Mouse (Mus musculus): ENCODE results near the gene Vsig2. TPM values are rescaled to one million over a fixed set of nuclear protein-coding genes. Genes with fewer than 3 reads are reported as not detected.

Gene Vsig2
- polyA plus RNA-seq, 1 experiment from 2014 or later = 1.1 TPM

DNA sequence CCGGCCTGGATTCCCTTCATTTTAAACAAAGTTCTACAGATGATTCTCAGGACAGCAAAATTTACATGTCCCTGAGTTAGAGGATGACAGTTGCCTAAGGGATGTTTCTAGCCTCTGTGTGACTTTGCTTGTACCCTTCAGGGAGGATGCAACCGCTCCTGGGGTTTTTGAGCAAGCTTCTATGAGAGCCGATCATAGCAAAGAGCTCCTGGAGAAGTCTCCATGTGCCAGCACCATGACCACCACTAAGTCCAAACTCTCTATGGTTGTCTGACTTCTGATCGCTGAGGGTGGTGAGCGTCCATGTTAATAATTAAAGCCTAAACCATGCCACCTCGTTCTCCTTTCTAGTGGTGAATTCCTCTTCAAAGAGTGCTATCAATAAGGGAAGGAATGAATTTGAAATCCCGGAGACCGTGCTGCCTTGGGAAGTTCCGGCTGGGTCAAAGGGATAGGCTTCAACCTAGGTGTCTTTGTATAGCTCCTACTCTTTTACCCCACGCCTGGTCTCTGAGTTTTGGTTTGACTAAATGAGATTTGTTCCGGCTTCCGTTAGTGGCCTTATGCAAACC lies 4.9 kb downstream of the Vsig2 start:
- WGBS = 25% methylated on average over 12 of the region's 12 CpGs
- H3K27ac ChIP-seq (ENCODE audit: low read depth, low read length) = no peak overlapping the region
- H3K9ac ChIP-seq (ENCODE audit: low read depth, low read length) = no peak overlapping the region

DNA sequence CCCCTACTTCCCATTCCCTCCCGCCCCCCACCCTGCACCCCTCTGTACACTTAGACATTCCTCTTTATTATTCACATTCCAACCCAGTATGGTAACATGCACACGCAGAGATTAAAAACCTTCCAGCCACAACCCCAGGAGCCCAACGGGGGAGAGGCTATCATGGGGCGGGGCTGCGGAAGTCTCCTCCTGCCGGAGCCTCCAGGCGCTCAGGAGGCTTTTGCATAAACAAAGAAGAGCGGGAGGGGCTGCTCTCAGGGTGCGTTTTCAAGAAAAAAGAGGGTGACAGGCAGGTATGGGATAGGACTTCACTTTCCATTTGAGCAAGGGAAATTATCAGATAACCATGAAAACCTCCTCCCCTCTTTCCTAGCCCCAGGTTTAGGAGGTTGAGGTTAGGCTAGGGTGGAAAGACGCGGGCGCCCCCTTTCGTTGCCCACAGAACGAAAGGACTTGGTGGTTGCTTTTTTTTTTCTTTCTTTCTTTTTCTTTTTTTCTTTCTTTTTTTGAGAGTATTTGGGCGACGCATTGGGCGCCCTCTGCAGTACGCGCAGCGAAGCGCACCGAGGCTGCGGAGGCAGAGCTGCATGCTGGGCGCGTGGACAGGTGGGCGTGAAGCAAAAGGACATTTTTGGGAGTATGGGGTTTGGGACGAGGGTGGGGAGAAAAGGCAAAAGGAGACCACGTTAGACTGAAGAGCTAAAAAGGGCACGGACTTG lies 5.6 kb downstream of the Vsig2 start:
- H3K9me3 ChIP-seq (ENCODE audit: control insufficient read depth, low read length) = no peaks in the 10 kb centered on the region
- H3K4me3 ChIP-seq (ENCODE audit: low read length) = peak overlapping the region; percentile 35
- H3K27ac ChIP-seq (ENCODE audit: low read depth, low read length) = no peak overlapping the region
- H3K4me2 ChIP-seq (replicated peaks; ENCODE audit: low read depth, low read length) = peak overlapping the region; percentile 67
- no peaks in the 10 kb centered on the region for H3K36me3 ChIP-seq (ENCODE audit: control insufficient read depth, insufficient read depth, low read length)
- H3K27me3 ChIP-seq (ENCODE audit: control insufficient read depth, insufficient read depth, low read length) = peaks cover 27% of the 10 kb centered on the region
- peak overlapping the region; percentile 23; the same call in 1 of the 2 replicates for H3K9ac ChIP-seq (ENCODE audit: low read depth, low read length)
- peak; percentile 53 for ATAC-seq (ENCODE audit: low FRiP score, low TSS enrichment)
- WGBS = 3% methylated on average over 29 of the region's 29 CpGs
- peaks cover 9% of the 10 kb centered on the region for H3K4me1 ChIP-seq (ENCODE audit: control insufficient read depth, insufficient read depth, low read length)

More for the DNA sequence above, 4.9 kb downstream of the Vsig2 start:
- Histone ChIP-seq H3K9me3 (ENCODE audit: control insufficient read depth, low read length) (no peaks in the 10 kb centered on the region), H3K4me1 (ENCODE audit: control insufficient read depth, insufficient read depth, low read length) (peaks cover 9% of the 10 kb centered on the region), H3K27me3 (ENCODE audit: control insufficient read depth, insufficient read depth, low read length) (peaks cover 27% of the 10 kb centered on the region), H3K4me2 (replicated peaks; ENCODE audit: low read depth, low read length) (peak overlapping the region; percentile 67), H3K4me3 (ENCODE audit: low read length) (peak overlapping the region; percentile 35), H3K36me3 (ENCODE audit: control insufficient read depth, insufficient read depth, low read length) (no peaks in the 10 kb centered on the region)
- peak; percentile 6; the same call in 1 of the 2 replicates for ATAC-seq (ENCODE audit: low FRiP score, low TSS enrichment)

DNA sequence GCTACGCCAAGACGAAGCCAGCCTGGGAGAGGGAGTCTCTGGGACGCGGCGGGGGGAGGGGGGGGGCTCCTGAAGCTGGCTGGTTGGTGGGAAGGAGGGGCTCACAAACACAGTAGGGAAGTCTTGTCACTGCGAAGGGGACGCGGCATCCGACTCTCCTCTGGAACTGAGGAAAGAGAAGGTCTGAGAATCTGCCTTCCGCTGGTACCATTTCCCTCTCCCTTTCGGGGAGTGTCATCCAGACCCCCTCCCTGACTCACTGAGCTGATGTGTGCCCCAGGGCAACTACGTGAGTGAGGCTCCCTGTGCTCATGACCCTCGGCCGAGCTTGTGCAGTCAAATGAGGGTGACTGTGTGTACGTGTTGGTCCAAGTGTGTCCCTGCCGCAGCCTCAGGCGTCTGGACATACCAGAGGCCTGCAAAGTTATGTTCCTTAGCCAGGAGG lies 6.1 kb downstream of the Vsig2 start:
- Histone ChIP-seq H3K4me1 (ENCODE audit: control insufficient read depth, insufficient read depth, low read length) (peaks cover 9% of the 10 kb centered on the region), H3K9ac (ENCODE audit: low read depth, low read length) (peak overlapping the region; percentile 23; the same call in 1 of the 2 replicates)

DNA sequence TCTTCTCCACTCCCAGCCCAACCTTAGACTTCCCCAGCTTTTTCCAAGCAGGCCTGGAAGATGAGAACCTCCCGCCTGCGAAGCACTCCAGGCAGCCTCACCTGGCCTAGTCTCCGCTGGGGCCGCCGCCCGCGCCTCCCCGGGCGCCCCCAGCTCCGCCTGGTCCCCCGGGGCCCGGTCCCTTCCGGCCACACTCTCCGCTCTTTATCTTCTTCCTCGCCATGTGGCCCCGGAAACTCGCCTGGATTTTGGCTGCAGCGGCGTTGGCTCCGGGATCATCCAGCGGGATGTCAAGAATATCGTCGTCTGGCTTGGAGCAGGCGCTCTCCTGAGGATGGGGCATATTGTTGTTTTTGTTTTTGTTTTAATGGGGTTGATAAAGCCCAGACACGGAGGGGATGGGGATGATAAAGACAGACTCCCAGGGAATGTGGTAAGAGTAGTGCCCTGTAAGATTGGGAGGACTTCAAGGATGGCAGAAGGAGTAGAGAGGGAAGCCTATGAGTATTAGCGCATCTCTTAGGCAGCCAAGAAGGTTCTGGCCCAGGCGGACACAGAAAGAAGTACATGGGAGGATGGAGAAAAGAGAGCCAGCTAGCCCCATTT lies 6.9 kb downstream of the Vsig2 start:
- H3K27me3 ChIP-seq (ENCODE audit: control insufficient read depth, insufficient read depth, low read length) = peaks cover 35% of the 10 kb centered on the region
- H3K4me3 ChIP-seq (ENCODE audit: low read length) = peak overlapping the region; percentile 21
- H3K27ac ChIP-seq (ENCODE audit: low read depth, low read length) = no peak overlapping the region
- no peak overlapping the region for H3K9ac ChIP-seq (ENCODE audit: low read depth, low read length)
- no peak for ATAC-seq (ENCODE audit: low FRiP score, low TSS enrichment)
- no peak overlapping the region for H3K4me2 ChIP-seq (replicated peaks; ENCODE audit: low read depth, low read length)
- 11% methylated on average over 27 of the region's 27 CpGs for WGBS
- H3K4me1 ChIP-seq (ENCODE audit: control insufficient read depth, insufficient read depth, low read length) = peaks cover 9% of the 10 kb centered on the region
- no peaks in the 10 kb centered on the region for H3K9me3 ChIP-seq (ENCODE audit: control insufficient read depth, low read length)
- no peaks in the 10 kb centered on the region for H3K36me3 ChIP-seq (ENCODE audit: control insufficient read depth, insufficient read depth, low read length)

More for the DNA sequence above, 6.1 kb downstream of the Vsig2 start:
- Histone ChIP-seq H3K4me2 (replicated peaks; ENCODE audit: low read depth, low read length) (peak overlapping the region; percentile 67), H3K36me3 (ENCODE audit: control insufficient read depth, insufficient read depth, low read length) (no peaks in the 10 kb centered on the region), H3K27ac (ENCODE audit: low read depth, low read length) (no peak overlapping the region), H3K9me3 (ENCODE audit: control insufficient read depth, low read length) (no peaks in the 10 kb centered on the region), H3K27me3 (ENCODE audit: control insufficient read depth, insufficient read depth, low read length) (peaks cover 28% of the 10 kb centered on the region), H3K4me3 (ENCODE audit: low read length) (peak overlapping the region; percentile 35)
- ATAC-seq (ENCODE audit: low FRiP score, low TSS enrichment) = peak; percentile 61
- WGBS = 6% methylated on average over 17 of the region's 17 CpGs

DNA sequence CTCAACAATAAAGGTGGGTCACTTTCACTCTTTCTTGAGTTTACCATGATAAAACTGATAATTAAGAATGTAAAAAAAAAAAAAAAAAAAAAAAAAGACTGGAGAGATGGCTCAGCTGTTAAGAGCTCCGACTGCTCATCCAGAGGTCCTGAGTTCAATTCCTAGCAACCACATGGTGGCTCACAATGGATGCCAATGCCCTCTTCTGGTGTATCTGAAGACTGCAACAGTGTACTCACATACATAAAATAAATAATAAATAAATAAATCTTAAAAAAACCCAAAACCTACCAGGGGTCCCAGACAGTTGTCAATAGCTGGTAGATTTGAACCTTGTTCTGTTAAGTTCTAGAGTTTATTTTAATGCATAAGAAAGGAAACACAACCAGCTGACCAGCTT lies 7.8 kb downstream of the Vsig2 start:
- Histone ChIP-seq H3K9me3 (ENCODE audit: control insufficient read depth, low read length) (no peaks in the 10 kb centered on the region), H3K27me3 (ENCODE audit: control insufficient read depth, insufficient read depth, low read length) (peaks cover 45% of the 10 kb centered on the region), H3K27ac (ENCODE audit: low read depth, low read length) (no peak overlapping the region), H3K4me3 (ENCODE audit: low read length) (no peak overlapping the region), H3K36me3 (ENCODE audit: control insufficient read depth, insufficient read depth, low read length) (no peaks in the 10 kb centered on the region), H3K9ac (ENCODE audit: low read depth, low read length) (no peak overlapping the region), H3K4me1 (ENCODE audit: control insufficient read depth, insufficient read depth, low read length) (peaks cover 10% of the 10 kb centered on the region), H3K4me2 (replicated peaks; ENCODE audit: low read depth, low read length) (no peak overlapping the region)
- no peak for ATAC-seq (ENCODE audit: low FRiP score, low TSS enrichment)
- 88% methylated on average over 1 of the region's 1 CpGs for WGBS

DNA sequence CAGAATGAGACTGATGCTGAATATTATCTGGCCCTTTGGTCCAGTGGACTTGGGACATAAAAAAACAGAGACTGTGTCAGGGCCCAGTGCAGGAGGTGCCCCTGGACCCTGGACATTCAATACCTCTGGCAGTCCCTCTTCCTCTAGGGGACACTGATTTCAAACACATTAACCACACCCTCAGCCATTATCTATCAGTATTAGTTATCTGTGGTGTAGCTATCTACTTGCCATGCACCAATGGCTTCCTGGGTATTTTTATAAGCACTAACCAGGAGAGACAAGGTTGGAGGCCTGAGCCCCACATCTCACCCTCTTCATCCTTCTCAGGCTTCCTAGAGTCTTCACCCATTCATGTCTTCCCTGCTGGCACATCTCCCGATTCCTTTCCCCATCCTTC lies 11.4 kb downstream of the Vsig2 start:
- peaks cover 41% of the 10 kb centered on the region for H3K27me3 ChIP-seq (ENCODE audit: control insufficient read depth, insufficient read depth, low read length)
- H3K4me3 ChIP-seq (ENCODE audit: low read length) = no peak overlapping the region
- no peaks in the 10 kb centered on the region for H3K9me3 ChIP-seq (ENCODE audit: control insufficient read depth, low read length)
- H3K9ac ChIP-seq (ENCODE audit: low read depth, low read length) = no peak overlapping the region
- WGBS = 69% methylated on average over 1 of the region's 1 CpGs
- no peak overlapping the region for H3K4me2 ChIP-seq (replicated peaks; ENCODE audit: low read depth, low read length)
- peaks cover 11% of the 10 kb centered on the region; the same call in 1 of the 2 replicates for H3K4me1 ChIP-seq (ENCODE audit: control insufficient read depth, insufficient read depth, low read length)
- no peak for ATAC-seq (ENCODE audit: low FRiP score, low TSS enrichment)
- no peaks in the 10 kb centered on the region for H3K36me3 ChIP-seq (ENCODE audit: control insufficient read depth, insufficient read depth, low read length)
- H3K27ac ChIP-seq (ENCODE audit: low read depth, low read length) = no peak overlapping the region

DNA sequence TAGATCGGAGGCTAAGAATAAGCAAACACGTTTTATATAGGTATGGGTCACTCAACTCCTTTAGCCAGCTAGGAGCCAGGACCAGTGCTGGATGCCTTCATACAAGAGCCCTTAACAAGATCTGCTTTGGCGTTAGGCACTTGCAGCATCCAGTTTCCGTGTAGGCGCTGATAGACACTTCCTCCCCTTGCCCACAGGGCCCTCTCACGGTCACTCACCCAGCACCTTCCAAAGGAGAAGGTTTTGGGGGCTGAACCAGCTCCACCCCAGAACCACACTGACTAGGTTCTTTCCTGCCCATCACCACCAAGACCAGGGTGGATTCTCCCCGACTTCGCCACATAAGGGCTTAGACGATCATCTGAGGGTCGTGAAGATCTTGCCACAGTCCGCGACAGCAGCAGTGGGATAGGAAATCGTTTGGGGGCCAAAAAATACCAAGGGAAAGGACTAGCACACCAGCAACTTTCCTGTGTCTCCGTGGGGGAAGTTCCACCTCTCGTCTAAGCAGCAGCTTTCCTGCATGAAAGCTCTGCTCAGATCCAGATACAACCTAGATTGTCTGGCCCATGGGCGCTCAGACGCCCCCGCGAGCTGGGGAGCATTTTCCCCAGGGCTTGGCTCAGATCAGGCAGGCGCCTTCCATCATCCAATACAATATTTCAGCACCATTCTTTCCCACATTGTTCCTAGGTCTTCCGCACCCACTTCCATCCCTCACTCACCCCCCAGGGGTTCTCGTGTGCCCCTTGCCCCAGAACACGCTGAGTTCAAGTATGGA lies 12.9 kb downstream of the Vsig2 start:
- H3K4me1 ChIP-seq (ENCODE audit: control insufficient read depth, insufficient read depth, low read length) = 0 out of 2 replicates have a peak, but pooled peaks cover 13% of the 10 kb centered on the region
- no peaks in the 10 kb centered on the region for H3K36me3 ChIP-seq (ENCODE audit: control insufficient read depth, insufficient read depth, low read length)
- 2% methylated on average over 23 of the region's 23 CpGs for WGBS
- ATAC-seq (ENCODE audit: low FRiP score, low TSS enrichment) = no peak
- H3K9me3 ChIP-seq (ENCODE audit: control insufficient read depth, low read length) = no peaks in the 10 kb centered on the region
- H3K27ac ChIP-seq (ENCODE audit: low read depth, low read length) = no peak overlapping the region
- H3K4me3 ChIP-seq (ENCODE audit: low read length) = peak overlapping the region; percentile 39
- peak overlapping the region; percentile 31; the same call in 1 of the 2 replicates for H3K9ac ChIP-seq (ENCODE audit: low read depth, low read length)
- peak overlapping the region; percentile 84 for H3K4me2 ChIP-seq (replicated peaks; ENCODE audit: low read depth, low read length)
- peaks cover 28% of the 10 kb centered on the region for H3K27me3 ChIP-seq (ENCODE audit: control insufficient read depth, insufficient read depth, low read length)

DNA sequence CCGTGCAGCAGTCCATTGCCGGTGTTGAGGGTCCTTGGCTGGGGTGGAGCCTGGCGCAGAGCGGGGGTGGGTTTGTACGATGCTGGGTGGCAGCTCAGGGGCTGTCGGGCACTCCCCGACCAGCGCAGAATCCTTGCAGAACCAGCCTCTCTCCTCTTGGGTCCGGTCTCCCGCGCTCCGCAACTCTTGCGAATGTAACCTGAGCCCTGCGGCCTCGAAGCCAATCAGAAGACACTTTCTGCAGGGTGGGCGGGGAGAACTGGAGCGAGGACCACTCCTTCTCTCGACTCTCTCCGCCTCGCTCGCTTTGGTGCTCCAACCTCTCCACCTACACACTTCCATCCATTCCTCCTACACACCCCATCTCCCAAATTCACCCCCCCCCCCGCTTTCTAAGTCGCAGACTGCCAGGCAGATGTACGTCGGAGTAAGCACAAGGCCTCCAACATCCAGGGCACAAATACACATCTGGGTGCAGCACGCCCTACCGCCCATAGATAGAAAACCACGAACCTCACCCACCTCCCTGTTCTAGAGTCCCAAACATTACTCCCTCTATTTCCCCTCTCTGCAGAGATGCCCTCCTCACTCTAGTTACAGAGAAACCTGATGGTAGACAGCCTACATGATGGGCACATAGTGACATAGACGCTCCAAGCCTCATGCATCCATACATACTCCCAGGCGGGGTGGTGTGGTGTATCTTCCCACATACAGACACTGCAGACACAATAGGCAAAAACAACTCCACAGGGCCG lies 13.7 kb downstream of the Vsig2 start, which contains the start of gene Nrgn:
TSS of gene Nrgn (minus strand) at position 369 of the 758 bp plus-strand sequence.
- peak within 1 kb of the TSS; percentile 39 for H3K4me3 ChIP-seq (ENCODE audit: low read length)
- peak; percentile 96 for ATAC-seq (ENCODE audit: low FRiP score, low TSS enrichment)
- no peaks in the 10 kb centered on the region for H3K9me3 ChIP-seq (ENCODE audit: control insufficient read depth, low read length)
- 0 out of 2 replicates have a peak, but pooled peaks cover 13% of the 10 kb centered on the region for H3K4me1 ChIP-seq (ENCODE audit: control insufficient read depth, insufficient read depth, low read length)
- peak within 1 kb of the TSS; percentile 31; the same call in 1 of the 2 replicates for H3K9ac ChIP-seq (ENCODE audit: low read depth, low read length)
- peaks cover 23% of the 10 kb centered on the region for H3K27me3 ChIP-seq (ENCODE audit: control insufficient read depth, insufficient read depth, low read length)
- WGBS = 5% methylated on average over 31 of the region's 31 CpGs
- no peak within 1 kb of the TSS for H3K27ac ChIP-seq (ENCODE audit: low read depth, low read length)
- no peaks in the 10 kb centered on the region for H3K36me3 ChIP-seq (ENCODE audit: control insufficient read depth, insufficient read depth, low read length)
- H3K4me2 ChIP-seq (replicated peaks; ENCODE audit: low read depth, low read length) = peak within 1 kb of the TSS; percentile 84
